Mouse (Mus musculus): ENCODE results near the gene Cdc42se2.

Cdc42se2 gene

DNA sequence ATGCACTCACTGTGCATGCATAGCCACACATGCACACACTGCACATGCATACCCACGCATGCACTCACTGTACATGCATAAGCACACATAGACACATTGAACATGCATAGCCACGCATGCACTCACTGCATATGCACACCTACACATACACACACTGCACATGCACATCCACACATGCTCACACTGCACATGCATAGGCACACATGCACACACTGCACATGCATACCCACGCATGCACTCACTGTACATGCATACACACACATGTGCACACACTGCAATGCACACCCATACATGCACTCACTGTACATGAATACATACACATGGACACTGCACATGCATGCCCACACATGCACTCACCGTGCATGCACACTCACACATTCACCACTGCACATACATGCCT lies 4.0 kb upstream of the Cdc42se2 start:
- DNase-seq (ENCODE audit: low read depth) = no peak

- peak; percentile 69 for DNase-seq (ENCODE audit: low read depth)
Measured at GRCm38 (mm10) chr11:54786858-54787487, 502 bp downstream of the Cdc42se2 start.

- no peak for DNase-seq (ENCODE audit: low read depth)
Measured at GRCm38 (mm10) chr11:54785566-54785965, 1.9 kb downstream of the Cdc42se2 start.

GRCm38 (mm10) chr11:54784436-54784835 lies 3.0 kb downstream of the Cdc42se2 start:
- no peak for DNase-seq (ENCODE audit: low read depth)

- DNase-seq (ENCODE audit: low read depth) = no peak
Measured at GRCm38 (mm10) chr11:54782253-54782652, 5.2 kb downstream of the Cdc42se2 start.

DNA sequence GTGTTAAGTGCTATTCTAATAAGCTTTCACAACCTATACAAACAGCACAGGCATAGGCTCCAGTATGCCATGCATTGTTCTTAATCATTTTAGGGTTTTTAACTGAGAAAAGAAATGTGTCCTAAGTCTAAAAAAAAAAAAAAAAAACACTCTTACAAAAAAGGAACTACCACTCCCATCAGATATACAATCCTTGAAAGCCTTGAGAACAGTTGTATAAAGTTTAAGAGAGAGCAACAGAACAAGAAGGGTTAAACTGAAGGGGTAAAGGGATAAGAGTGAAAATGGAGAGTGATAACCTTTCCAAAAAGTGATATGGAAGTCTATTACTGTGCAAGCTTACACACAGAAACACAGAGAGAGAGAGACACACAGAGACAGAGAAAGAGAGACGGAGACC lies 7.5 kb downstream of the Cdc42se2 start:
- DNase-seq (ENCODE audit: low read depth) = no peak

DNA sequence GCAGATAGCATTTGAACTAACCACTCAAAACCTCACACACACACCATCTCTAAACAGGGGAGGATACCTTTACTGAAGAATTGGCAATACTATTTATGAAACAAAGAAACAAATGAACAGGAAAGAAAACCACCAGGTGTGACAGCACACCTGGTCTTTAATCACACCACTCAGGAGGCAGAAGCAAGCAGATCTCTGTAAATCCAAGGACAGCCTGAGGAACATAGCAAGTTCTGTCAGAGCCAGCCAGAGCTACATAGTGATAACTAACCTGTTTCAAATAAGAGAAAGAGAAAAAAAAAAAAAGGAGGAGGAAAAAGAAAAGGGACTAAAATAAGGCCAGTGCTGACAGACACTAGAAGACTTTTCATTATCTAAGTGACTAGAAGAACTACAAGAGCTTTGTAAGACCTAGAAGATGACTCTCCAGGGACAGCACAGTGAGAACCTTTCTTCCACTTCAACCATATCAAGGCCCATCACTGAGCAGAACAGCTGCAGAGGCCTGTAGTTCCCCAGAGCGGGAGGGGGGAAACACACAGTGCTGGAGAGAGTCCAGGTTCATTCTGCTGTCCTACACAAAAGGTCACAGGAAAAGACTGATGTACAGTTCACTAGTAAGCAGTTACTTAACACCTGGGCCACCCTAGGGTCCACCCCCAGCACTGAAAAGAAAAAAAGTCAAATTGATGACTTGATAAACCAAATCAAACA lies 9.2 kb downstream of the Cdc42se2 start:
- DNase-seq (ENCODE audit: low read depth) = peak; percentile 49

DNA sequence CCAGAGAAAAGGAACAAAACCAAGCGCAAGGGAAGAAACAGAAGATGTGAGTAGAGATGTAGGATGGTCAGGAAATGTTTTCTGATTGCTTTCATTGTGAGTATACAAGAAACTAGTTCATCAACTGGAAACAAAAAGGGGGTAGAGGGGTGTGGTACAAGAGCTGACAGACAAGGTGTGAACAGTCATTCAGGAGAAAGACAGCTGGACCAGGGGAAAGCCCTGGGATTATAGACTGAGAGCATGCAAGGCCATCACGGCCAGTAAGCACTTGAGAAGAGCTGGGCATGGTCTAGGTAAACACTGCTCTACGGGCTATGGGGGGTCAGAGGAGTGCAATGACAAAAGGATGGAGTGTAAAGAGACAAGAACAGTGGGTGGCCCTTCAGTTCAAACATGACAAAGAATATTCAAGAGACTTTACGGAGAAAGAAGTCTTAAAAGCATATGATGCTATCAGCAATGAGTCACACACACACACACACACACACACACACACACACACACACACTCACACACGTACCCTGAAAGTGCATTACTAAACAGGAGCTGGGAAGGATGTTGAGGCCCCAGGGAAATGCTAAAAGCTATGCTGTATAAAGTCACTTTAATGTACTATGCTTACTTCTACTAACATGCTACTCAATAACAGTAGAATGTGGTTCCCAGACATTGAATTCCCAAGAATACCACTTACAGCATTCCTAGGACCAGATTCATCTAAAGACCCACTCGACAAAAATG lies 9.9 kb downstream of the Cdc42se2 start:
- peak; percentile 47 for DNase-seq (ENCODE audit: low read depth)

- no peak for DNase-seq (ENCODE audit: low read depth)
Measured at GRCm38 (mm10) chr11:54776735-54777333, 10.6 kb downstream of the Cdc42se2 start.

DNA sequence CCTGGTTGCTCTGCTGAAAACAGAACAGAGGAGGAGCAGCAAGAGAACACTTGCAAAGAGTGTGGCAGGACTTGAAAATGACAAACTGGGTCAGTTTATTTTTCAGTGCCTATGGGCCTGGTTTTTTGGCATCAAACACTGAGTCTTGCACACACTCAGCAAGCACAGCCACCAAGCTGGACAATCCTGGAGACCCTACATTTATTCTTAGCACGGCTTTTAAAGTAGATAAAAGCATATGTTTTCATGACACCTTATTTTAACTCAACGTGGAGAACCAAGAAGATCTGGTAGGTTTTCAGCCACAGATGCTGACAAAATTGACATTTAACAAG lies 11.1 kb downstream of the Cdc42se2 start:
- no peak for DNase-seq (ENCODE audit: low read depth)

GRCm38 (mm10) chr11:54775628-54776366 lies 11.7 kb downstream of the Cdc42se2 start:
- no peak for DNase-seq (ENCODE audit: low read depth)

- peak; percentile 45 for DNase-seq (ENCODE audit: low read depth)
Measured at GRCm38 (mm10) chr11:54774282-54775078, 13.0 kb downstream of the Cdc42se2 start.

GRCm38 (mm10) chr11:54771549-54771948 lies 15.9 kb downstream of the Cdc42se2 start:
- DNase-seq (ENCODE audit: low read depth) = peak; percentile 41

GRCm38 (mm10) chr11:54769843-54770242 lies 17.6 kb downstream of the Cdc42se2 start:
- DNase-seq (ENCODE audit: low read depth) = no peak

DNA sequence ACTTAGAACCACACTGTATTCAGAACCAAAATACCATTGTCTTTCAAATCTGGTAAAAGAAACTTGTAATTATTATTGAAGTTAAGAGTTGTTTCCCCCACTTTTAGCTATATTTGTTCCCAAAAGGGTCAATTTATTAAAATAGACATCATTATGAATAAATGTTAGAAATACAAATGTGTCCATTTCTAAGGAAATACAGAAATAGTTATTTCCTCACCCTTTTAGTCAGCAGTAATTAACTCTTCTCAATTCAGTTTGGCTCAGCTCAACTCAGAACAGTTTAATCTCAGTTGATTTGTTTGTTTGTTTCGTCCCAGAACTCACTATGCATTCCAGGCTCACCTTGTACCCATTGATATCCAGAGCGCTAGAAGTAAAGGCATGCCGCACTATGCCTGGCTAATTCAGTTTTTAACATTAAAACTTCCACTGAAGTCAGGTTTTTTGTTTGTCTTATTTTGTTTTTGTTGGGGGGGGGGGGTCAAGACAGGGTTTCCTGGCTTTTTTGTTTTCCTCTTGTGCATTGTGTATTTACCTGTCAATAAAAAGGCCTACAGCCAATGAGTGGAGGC lies 19.3 kb downstream of the Cdc42se2 start:
- DNase-seq (ENCODE audit: low read depth) = no peak

- DNase-seq (ENCODE audit: low read depth) = no peak
Measured at GRCm38 (mm10) chr11:54764759-54765158, 22.7 kb downstream of the Cdc42se2 start.

- DNase-seq (ENCODE audit: low read depth) = peak; percentile 43
Measured at GRCm38 (mm10) chr11:54764026-54764425, 23.4 kb downstream of the Cdc42se2 start.

GRCm38 (mm10) chr11:54762735-54763134 lies 24.7 kb downstream of the Cdc42se2 start:
- DNase-seq (ENCODE audit: low read depth) = no peak

DNA sequence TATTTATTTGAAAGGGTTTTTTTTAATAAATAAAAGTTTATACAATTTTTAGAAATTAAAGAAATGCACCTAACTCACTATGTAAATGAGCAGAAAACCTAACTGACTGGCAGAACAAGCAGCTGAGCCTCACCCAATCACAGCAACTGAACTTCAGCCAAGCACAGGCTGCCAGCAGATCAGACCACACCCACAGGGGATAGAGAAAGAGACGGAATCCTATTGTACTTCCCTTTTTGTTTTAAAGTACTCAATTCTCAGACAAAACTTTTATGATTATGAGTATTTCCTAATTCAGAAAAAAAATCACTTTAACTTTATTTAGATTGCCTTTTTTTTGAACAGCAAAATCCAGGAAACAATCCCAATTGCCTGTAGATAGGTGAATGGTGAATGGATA lies 29.5 kb downstream of the Cdc42se2 start:
- DNase-seq (ENCODE audit: low read depth) = peak; percentile 78

- no peak for DNase-seq (ENCODE audit: low read depth)
Measured at GRCm38 (mm10) chr11:54755148-54755664, 32.3 kb downstream of the Cdc42se2 start.
